Mouse (Mus musculus): ENCODE results near the gene Ppp1r12b.

DNA sequence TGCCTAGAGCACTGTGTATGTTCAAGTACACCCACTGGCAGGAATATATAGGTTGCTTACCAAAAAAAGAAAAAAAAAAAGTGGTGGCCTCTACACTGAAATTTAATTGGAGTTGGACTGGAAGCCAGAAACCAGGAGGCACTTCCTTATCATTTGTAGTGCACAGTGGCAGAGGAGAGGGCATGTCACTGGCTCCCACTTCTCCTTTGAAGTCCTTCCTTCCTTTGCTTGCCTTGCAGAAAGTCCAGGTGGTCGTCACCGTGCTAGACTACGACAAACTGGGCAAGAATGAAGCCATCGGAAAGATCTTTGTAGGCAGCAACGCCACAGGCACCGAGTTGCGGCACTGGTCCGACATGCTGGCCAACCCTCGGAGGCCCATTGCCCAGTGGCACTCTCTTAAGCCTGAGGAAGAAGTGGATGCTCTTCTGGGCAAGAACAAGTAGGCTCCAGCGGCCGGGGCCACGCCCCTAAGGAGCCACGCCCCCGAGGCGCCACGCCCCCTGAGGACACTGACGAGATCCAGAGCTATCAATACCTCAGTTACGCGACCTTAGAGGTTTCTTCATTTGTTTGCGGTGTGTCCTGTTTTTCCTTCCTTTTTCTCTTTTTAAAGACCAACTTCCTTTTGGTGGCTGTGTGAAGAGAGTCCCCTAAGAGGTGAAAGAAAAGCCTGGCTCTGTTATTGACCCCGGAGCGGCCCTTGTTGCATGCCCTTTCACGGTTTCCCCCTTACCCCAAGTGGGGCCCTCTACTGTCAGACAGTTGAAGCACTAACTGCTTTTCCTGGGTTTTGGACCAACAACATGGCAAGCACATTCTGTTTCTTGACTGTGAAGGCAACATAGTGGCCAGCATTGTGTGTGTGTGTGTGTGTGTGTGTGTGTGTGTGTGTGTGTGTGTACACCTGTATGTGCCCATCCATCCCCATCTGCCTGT is 208.2 kb downstream of the Ppp1r12b start:
- no peak for TF ChIP-seq CTCF (IDR thresholded peaks at IDR 0.05; ENCODE audit: extremely low read depth, insufficient read depth, insufficient read length, insufficient replicate concordance)
- no peak for TF ChIP-seq POLR2A (IDR thresholded peaks at IDR 0.05; ENCODE audit: low read depth, low read length)

Data from spleen, adult 2 months (tissue).